Mouse (Mus musculus) retina, postnatal 1 day (tissue): Measurements from ENCODE around the gene Irf4.

ENCODE experiments used
- DNase-seq: peaks from one replicate; pipeline ENCODE4 v3.0.0-alpha.2; 2012

Gene Irf4

DNA sequence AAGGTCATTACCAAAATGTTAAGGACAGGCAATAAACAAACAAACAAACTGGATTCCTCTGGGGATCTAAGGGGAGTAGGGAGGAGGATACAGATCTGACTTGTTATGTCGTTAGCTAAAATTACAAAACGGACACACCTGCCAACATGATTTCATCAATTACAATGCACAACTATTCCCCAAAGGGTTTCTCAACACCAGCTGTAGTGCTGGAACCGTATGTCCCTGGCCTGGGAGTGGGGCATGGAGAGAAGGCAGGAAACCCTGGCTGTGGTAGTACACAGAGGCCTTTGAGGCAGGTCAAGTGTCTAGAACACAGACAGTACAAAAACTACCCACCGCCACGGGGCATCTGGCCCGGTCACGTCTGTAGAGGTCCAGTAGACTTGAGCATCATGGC is 60.2 kb downstream of the Irf4 start:
- DNase-seq = peak; percentile 11

DNA sequence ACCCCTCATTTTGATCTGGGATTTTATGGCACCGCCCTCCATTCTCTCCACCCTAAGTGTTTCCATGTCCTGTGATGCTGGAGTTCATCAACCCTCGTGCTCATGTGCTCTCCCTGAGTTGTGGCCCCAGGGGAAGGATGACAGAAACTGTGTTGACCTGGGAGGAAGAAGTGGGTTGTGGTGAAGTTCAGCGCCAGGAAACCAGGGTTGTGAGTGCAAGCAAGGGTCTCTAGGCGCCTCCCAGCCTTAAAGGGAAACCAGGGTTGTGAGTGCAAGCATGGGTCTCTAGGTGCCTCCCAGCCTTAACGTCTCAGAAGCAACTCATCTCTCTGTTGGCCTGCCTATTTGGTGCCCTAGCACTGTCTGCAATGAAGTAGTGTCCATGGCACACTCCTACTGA is 64.4 kb downstream of the Irf4 start:
- no peak for DNase-seq

DNA sequence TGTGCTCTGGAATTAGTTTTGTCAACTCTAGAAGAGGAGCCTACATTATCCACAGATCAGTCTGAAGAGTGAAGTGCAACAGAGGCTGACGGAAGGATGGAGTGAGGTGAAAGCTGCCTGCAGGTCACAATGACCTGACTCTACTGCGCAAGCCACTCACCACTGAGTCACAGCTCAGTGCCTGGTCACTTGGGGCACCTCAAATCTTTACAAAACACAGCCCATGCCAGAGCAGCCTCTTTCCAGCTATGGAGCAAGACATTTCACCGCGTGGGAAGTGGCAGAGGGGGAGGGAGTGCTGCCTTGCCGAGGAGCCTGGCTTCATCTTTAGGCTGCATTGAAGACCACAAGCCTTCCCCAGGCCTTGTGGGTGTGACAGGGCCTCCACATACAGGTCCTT is 65.2 kb downstream of the Irf4 start:
- DNase-seq = no peak
